Mouse (Mus musculus): Measurements from ENCODE around the gene Mdm4.

Gene Mdm4

DNA sequence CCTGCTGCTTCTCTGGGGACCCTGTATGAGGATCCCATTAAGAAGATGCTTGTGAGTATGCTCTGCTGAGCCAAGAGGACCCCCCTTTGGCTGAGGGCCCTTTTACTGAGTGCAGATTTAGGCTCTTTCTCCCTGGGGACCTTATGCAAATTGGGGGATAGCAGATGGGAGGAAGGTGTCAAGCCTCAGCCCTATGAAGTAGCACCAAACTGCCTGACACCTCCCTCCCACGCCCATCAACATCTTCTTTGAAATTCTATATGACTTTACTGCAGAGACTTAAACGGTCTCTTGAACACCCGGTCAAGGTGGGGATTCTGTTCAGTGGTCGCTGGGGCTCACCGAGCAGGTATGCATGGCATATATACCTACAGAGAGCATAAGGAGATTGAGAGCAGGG lies 22.7 kb upstream of the Mdm4 start:
- WGBS = 78% methylated on average over 5 of the region's 5 CpGs

DNA sequence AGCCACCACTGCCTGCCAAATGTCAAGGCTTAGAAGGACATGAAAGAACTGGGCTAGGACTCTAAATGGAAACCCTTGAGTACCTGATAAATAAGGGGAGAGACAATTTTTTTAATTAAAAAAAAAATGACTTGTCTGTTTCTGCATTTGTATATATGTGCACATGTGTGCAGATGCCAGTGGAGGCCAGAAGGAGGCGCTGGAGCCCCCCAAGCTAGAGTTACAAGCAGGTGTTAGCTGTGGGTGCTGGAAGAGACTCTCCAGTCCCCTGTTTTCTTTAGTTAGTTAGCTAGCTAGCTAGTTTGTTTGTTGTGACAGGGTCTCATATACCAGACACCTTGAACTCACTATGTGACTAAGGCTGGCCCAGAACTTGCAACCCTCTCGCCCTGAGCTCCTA lies 21.5 kb upstream of the Mdm4 start:
- 99% methylated on average over 2 of the region's 2 CpGs for WGBS

DNA sequence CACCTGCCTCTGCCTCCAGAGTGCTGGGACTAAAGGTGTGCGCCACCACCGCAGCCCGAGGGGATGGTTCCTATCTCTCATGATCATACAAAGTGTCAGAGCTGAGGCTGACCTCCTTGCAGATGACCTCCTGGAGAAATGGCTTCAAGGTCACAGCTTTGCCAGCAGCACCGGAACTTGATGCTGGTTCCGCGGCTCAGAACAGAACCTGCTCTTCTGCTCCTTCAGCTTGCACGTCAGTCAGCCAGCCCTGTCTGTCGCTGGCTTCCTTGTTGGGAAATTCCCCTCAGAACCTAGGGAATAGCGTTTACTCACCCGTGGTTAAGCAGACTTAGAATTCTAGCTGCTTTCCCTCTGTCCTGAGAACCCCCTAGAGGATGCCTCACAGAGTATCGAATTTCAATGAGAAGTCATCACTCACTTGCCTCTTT lies 19.7 kb upstream of the Mdm4 start:
- WGBS = 57% methylated on average over 11 of the region's 11 CpGs

DNA sequence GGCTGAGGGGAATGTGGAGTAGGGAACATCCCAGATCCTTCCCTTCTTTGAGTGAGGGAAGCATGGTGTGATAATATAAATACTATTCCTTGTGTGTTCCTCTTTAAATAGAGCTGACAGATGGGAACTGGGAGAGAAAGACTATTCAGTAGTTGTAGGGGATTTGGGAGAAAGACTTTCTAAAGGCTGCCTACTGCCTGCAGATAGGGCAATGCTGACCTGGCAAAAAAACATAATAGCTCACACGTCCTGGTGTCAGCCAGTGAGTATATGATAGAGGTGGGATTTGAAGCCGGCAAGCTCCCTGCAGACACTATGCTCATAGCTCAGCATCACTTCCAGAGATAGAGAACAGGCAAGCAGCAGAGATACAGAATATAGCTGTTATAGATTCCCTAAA lies 18.3 kb upstream of the Mdm4 start:
- 25% methylated on average over 2 of the region's 2 CpGs for WGBS

DNA sequence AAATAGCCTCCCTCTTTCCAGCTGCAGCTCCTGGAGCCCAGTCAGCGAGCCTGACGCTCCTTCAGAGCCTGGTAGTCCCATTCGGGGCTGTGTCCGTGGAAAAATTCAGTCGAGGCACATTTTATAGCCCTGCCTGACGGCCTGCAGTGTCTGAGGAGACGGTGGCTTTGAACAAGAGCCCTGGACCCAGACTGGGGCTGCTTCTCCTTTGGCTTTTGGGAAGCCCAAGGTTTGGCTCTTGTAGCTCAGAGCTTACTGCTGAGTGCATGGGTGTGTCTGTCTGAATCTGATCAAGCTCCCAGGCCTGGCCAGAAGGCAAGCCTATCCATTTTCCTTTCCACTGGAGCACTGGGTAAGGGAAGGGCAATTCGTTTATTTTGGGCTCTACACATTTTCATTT lies 17.2 kb upstream of the Mdm4 start:
- WGBS = 41% methylated on average over 8 of the region's 8 CpGs

DNA sequence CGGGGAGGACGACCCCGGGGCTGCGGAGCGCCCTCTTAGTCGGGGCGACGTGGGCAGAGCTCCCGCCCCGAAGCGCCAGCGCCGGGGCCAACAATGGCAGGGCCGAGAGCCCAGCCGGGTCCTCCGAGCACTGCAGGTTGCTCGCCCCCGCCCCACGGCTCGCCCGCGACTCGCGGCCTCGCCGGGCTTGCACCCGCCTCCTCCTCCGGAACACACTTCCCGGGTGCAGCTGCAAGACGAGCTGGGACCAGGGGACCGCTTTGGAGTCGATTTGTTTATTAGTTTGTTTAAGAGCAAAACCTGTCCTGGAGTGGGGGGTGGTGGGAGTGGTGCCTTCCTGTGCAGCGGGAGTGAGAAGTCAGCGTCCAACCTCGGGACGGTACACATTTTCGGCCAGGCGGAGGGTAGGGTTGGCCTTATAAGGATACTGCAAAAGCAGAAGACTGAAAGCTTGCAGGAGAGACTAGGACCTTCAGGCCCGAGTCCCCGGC lies 16.1 kb upstream of the Mdm4 start:
- WGBS = 2% methylated on average over 40 of the region's 40 CpGs

DNA sequence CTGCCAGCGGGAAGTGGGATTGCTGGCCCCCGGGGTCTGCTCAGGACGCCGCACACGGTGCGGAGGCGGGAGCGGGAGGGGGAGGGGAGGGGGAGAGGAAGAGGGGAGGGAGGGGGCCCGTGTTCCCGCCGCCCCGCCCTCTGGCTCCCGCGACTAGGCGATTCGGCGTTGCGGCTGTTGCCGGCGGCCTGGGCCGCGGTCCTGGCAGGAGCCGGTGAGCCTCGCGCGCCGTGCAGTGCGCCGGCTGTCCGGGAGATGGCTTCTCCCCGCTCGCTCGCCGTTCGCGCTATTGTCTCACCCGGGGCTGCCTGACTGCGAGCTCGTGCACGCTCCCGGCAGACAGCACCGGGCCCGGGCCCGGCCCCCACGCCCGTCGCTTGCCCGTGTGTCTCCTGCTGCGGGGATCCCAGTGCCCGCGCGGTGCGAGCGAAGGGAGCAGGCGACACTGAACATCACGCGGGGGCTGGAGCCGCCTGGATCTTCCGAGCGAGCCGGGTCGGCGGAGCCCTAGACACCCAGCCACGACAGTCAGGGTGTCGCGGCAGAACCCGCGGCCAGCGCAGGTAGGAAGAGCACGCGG lies 15.6 kb upstream of the Mdm4 start:
- under 1% methylated on average over 66 of the region's 71 CpGs for WGBS

DNA sequence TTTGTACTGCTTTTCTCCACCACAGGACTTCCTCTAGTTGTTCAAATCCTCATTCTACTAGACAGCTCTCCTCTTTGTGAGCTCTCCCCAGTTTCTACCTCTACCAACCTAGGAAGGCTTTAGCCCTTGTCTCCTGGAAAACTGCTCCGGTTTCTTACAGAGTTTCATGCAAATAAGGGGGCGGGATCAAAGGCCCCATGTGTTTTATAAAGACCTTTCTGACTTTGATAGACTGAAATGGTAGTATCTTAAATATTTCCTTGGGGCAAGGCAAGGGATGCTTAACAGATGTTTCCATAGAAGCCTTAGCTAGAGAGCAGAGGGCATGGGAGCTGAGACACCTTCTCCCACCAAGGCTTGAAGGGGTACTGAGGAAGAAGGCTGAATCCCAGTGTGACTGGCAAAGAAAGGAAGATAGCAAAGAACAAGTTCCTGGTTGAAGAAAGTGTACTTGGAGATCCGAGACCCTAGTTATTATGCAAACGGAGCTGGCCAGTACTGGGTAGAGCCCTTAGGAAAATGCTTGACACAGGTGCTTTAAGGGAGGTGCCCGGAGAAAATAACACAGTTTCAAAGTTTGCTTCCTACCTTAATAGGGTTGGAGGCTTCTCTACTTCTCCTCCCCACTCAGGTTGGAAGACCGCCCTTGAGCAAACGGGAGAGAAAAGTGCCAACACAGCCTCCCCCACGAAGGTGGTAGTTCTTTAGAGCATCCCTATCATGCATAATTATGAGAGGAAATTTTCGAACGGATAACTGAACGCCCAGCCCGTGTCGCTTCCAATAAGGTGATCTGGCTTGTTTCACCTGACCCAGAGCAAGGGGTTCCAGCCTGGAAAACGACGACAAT lies 14.9 kb upstream of the Mdm4 start, which contains the start of gene Pik3c2b:
TSS of gene Pik3c2b (plus strand) at position 657 of the 850 bp plus-strand sequence.
- whole genome bisulfite sequencing = 7% methylated on average over 15 of the region's 15 CpGs

DNA sequence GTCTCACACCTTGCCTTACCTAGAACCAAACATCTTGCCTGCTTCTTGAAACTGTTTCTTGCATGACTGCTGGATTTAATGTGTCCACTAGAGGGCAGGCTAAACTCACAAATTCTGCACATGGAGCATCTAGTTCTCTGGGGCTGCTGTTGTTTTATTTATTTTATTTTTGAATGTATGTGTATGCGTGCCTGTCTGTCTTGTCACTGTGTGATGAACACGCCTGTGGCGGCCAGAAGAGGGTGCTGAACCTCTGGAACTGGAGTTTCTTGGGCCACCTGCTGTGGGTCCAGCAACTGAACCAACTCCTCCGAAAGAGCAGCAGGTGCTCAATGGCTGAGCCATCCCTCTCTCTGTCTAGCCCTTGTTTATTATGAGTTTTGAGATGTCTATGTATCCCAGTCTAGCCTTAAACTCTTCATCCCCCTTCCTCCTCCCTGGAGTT lies 9.2 kb upstream of the Mdm4 start:
- 8% methylated on average over 4 of the region's 4 CpGs for WGBS

DNA sequence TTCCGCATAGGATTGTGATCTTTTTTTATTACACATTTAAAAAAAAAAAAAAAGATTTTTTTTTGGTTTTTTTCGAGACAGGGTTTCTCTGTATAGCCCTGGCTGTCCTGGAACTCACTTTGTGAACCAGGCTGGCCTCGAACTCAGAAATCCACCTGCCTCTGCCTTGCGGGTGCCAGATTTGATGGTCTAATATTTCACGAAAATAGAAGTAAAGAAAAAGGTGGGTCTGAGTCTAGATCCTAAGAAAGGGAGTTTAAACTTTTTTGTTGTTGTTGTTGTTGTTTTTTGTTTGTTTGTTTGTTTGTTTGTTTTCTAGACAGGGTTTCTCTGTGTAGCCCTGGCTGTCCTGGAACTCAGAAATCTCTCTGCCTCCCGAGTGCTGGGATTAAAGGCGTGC lies 4.3 kb upstream of the Mdm4 start:
- WGBS = 71% methylated on average over 7 of the region's 7 CpGs

DNA sequence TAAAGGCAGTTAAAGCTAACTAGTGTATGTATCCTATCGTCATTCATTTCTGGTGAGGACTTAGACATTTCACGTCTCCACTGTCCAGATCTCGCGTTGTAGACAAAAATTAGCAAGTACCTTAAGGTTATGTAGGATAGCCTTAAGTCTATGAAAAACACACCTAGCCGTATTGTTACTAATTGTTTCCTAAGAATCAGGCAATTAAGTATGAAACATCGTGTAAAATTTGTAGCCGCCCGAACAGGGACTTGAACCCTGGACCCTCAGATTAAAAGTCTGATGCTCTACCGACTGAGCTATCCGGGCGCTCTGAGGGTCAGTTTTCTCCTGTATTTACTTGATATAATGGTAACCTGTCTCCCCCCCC lies 3.7 kb upstream of the Mdm4 start:
- 7% methylated on average over 11 of the region's 11 CpGs for WGBS

DNA sequence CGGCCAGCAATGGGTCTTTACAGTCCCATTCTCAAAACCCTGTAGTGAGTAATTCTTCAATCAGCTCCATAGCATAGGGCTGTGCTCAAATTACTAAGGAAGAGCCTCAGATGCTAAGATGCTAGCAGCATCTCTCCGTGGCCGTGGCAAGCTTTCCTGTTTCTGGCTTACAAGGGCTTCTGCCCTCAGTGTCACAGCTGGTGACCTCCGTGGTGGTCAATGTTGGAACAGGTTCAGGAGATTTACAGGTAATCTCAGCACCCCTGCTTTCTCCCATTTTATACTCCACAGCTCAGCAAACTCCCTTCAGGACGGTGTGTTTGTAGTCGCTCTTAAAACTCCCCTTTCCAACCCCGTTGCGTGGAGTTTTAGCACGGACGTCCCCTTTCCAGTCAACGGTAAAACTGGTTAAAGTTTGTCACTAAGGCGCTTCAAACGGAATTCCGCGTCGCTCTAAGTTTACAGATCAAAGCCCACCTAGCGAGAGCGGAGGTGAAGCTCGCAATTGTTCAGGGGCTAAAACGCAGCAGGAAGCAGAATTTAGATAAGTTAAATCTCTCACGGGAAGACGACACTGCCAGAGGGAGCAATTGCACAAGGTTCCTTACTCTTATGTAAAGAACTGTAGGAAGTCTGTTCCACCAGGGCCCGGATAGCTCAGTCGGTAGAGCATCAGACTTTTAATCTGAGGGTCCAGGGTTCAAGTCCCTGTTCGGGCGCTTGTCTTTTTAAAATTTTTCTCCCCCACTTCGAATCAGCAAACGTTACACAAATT lies 3.1 kb upstream of the Mdm4 start:
- WGBS = 2% methylated on average over 28 of the region's 28 CpGs

DNA sequence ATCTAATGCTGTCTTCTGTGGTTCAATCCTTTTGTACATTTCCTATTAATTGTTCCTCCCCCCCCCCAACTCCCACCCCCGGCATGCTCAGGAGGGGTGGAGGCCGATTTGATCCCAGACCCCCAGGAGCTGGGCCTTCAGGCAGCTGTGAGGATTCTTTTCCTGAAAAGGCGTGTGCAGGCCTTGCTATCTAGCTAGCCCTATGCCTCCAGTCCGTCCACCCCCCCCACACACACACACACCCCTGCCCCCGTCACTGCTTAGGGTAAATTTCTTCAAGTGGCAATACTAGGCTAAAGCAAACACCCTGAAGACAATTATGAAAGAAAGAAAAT lies 2.6 kb upstream of the Mdm4 start:
- WGBS = 25% methylated on average over 5 of the region's 5 CpGs

DNA sequence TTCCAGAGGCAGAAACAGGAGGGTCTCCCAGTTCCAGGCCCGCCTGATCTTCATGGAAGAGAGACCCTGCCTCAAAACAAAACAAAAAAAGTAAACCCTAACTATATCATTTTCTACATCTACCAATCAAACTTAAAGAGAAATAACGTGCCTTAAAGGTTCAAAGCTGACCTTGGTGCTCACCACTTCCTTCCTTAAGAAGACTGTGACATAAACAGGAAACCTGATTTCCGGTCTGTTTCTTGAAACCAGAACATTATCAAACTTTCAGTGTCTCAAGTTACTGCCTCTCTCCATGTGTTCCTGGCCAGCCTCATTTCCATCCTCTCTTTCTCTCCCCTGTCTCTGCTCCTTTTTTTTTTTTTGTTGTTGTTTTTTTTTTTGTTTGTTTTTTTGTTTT lies 617 bp downstream of the Mdm4 start:
- 84% methylated on average over 3 of the region's 3 CpGs for WGBS

DNA sequence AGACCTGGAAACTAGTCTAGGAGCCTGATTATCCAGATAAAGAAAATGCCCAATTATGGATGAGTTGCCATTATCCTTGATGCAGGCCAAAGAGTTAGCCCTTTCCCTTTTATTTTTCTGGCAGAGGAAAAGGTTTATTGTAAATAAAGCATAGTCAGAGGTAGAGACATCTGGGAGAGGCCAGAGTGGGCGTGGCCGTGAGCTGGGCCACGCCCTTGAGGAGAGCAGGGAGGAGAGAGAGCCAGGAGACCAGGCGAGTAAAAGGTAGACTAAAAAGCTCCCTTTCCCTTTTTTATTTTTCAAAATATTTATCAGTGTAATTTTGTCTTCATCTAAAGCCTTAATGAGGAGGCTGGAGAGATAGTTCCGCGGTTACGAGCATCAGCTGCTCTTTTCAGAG lies 2.4 kb downstream of the Mdm4 start:
- 61% methylated on average over 7 of the region's 7 CpGs for WGBS

DNA sequence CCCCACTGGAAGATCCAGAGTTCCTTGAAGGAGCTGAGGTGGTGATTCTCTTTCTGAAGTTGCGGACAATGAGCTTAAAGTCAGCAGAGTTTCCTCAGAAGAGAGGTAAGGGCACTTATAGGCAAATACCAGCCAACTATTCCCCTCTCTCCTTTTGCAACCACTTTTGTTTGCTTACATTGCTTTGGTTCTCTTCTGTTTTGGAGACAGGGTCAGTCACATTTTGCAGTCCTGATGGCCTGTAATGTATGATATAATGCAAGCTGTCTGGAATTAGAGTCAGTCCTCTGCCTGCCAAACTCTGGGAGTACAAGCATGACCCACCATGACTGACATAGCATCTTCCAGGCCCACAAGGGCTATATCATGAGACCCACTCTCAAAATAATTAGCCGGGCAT lies 3.2 kb downstream of the Mdm4 start:
- 97% methylated on average over 2 of the region's 2 CpGs for WGBS

DNA sequence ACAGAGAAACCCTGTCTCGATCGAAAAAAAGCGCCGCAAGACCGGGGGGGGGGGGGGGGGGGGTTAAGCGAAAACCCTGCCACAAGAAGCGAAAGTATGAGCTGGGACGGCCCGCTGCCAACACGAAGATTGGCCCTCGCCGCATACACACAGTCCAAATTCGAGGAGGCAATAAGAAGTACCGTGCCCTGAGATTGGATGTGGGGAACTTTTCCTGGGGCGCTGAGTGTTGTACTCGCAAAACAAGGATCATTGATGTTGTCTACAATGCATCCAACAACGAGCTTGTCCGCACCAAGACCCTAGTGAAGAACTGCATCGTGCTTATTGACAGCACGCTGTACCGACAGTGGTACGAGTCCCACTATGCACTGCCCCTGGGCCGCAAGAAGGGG lies 4.6 kb downstream of the Mdm4 start:
- WGBS = 15% methylated on average over 22 of the region's 23 CpGs

DNA sequence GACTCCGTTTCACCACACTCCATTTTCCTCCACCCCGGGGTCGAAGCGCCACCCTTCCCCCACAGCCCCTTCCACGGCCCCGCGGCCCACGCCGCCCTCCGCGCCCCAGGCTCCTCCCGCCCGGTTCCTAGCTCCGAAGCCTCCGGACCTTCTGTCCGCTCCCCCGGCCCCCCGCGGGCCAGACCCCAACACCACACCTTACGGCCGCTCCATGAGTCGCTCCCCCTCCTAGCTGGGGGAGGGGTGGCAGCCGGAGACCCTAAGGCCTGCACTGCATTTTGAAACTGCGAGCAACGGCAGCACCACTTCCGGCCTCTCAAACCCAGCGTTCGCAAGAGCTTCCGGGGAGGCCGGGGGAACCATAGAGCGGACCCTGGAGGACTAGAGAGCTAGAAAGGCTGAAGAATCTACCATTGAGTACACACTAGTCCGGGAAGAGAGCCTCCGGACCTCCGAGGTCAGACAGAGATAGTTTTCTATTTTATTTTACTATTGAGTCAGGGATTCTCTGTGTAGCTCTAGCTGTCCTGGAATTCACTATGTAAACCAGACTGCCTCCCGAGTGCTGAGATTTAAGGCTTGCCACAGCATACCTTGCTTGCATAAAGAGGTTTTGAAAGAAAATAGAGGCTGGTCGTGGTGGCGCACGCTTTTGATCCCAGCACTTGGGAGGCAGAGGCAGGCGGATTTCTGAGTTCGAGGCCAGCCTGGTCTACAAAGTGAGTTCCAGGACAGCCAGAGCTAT lies 5.1 kb downstream of the Mdm4 start:
- under 1% methylated on average over 40 of the region's 40 CpGs for WGBS

DNA sequence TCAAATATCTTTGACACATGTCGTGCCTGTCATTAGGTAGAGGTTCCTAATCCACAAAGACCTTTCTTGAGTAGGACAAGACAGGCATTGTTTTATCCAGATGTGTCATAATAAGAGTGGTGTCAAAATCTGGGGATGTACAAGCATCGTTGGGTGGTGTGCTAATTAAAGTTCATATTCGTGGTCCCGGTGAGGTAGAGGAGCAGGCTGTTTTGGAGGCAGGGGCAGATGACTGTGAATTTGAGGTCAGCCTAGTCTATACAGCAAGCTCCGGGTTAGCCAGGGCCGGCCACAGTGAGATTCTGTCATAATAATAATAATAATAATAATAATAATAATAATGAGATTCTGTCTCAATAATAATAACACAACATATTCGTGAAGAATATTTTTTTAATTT lies 5.9 kb downstream of the Mdm4 start:
- 18% methylated on average over 7 of the region's 7 CpGs for WGBS

DNA sequence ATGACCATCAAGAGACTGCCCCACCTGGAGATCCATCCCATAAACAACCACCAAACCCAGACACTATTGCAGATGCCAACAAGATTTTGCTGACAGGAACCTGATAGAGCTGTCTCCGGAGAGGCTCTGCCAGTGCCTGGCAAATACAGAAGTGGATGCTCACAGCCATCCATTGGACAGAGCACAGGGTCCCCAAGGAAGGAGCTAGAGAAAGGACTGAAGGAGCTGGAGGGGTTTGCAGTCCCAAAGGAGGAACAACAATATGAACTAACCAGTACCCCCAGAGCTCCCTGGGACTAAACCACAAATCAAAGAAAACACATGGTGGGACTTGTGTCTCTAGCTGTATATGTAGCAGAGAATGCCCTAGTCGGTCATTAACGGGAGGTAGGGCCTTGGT lies 6.6 kb downstream of the Mdm4 start:
- WGBS = 90% methylated on average over 3 of the region's 3 CpGs

DNA sequence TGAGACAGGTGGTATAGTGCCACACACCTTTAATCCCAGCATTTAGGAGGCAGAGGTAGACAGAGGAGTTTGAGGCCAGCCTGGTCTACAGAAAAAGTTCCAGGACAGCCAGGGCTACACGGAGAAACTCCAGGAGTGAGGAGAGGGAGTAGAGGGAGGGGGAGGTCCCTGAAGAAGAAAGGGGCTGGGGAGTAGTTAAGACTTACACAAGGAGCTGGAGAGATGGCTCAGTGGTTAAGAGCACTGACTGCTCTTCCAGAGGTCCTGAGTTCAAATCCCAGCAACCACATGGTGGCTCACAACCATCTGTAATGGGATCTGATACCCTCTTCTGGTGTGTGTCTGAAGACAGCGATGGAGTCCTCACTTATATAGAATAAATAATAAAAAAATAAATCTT lies 8.4 kb downstream of the Mdm4 start:
- 98% methylated on average over 2 of the region's 2 CpGs for WGBS

DNA sequence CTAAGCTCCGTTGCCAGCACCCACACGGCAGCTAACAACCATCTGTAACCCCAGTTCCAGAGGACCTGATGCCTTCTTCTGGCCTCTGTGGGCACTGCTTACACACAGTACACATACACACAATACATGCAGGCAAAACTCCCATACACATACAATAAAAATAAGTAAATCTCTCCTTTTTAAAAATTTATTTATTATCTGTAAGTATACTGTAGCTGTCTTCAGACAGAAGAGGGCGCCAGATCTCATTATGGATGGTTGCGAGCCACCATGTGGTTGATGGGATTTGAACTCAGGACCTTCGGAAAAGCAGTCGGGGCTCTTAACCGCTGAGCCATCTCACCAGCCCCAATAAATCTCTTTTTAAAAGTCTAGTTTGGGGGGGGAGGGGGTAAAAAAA lies 9.0 kb downstream of the Mdm4 start:
- WGBS = 88% methylated on average over 7 of the region's 7 CpGs

Measured in cerebral cortex, adult 2 months (tissue).